Mouse (Mus musculus): Measurements from ENCODE around the gene Nup214. TPM values are rescaled to one million over a fixed set of nuclear protein-coding genes. Genes with fewer than 3 reads are reported as not detected.

Gene Nup214
- polyA plus RNA-seq, 1 experiment from 2014 or later = 70.9 TPM

GRCm38 (mm10) chr2:32094001-32094707, 119.9 kb downstream of the Nup214 start:
- Histone ChIP-seq H3K4me3 (ENCODE audit: low read depth, low read length) (no peak overlapping the region), H3K9me3 (ENCODE audit: control insufficient read depth, low read length) (no peaks in the 10 kb centered on the region), H3K36me3 (ENCODE audit: control insufficient read depth, insufficient read depth, low read length) (no peaks in the 10 kb centered on the region), H3K4me1 (replicated peaks; ENCODE audit: control insufficient read depth, insufficient read depth, low read length) (peaks cover 8% of the 10 kb centered on the region; the same call in 1 of the 2 replicates), H3K27me3 (replicated peaks; ENCODE audit: control insufficient read depth, insufficient read depth, low read length) (peaks cover 6% of the 10 kb centered on the region; the same call in 1 of the 2 replicates), H3K27ac (ENCODE audit: low read depth) (no peak overlapping the region), H3K4me2 (ENCODE audit: low read length) (no peak overlapping the region), H3K9ac (ENCODE audit: low read length) (no peak overlapping the region)
- ATAC-seq (replicated peaks; ENCODE audit: low FRiP score, low TSS enrichment, low read depth) = no peak
- 83% methylated on average over 7 of the region's 7 CpGs for WGBS
- DNase-seq (ENCODE audit: low spot score) = no peak

- WGBS = 56% methylated on average over 22 of the region's 22 CpGs
- Histone ChIP-seq H3K4me1 (replicated peaks; ENCODE audit: control insufficient read depth, insufficient read depth, low read length) (peaks cover 8% of the 10 kb centered on the region; the same call in 1 of the 2 replicates), H3K9me3 (ENCODE audit: control insufficient read depth, low read length) (no peaks in the 10 kb centered on the region), H3K4me3 (ENCODE audit: low read depth, low read length) (peak within 1 kb of the TSS; percentile 27), H3K27me3 (replicated peaks; ENCODE audit: control insufficient read depth, insufficient read depth, low read length) (no peaks in the 10 kb centered on the region), H3K9ac (ENCODE audit: low read length) (peak within 1 kb of the TSS; percentile 28), H3K36me3 (ENCODE audit: control insufficient read depth, insufficient read depth, low read length) (no peaks in the 10 kb centered on the region), H3K4me2 (ENCODE audit: low read length) (peak within 1 kb of the TSS; percentile 52), H3K27ac (ENCODE audit: low read depth) (no peak within 1 kb of the TSS)
- peak; percentile 73 for DNase-seq (ENCODE audit: low spot score)
- ATAC-seq (replicated peaks; ENCODE audit: low FRiP score, low TSS enrichment, low read depth) = 0 out of 2 replicates have a peak, but pooled peaks have one; percentile 17
Measured at GRCm38 (mm10) chr2:32095351-32096121, 121.3 kb downstream of the Nup214 start, which contains the start of gene Plpp7. Gene Plpp7 (plus strand): TSS chr2:32095528.

GRCm38 (mm10) chr2:32096122-32096420, 121.8 kb downstream of the Nup214 start:
- no peak for DNase-seq (ENCODE audit: low spot score)
- no peak for ATAC-seq (replicated peaks; ENCODE audit: low FRiP score, low TSS enrichment, low read depth)
- 80% methylated on average over 10 of the region's 10 CpGs for WGBS
- peak overlapping the region; percentile 28 for H3K9ac ChIP-seq (ENCODE audit: low read length)
- H3K4me3 ChIP-seq (ENCODE audit: low read depth, low read length) = peak overlapping the region; percentile 27
- H3K9me3 ChIP-seq (ENCODE audit: control insufficient read depth, low read length) = no peaks in the 10 kb centered on the region
- no peaks in the 10 kb centered on the region for H3K27me3 ChIP-seq (replicated peaks; ENCODE audit: control insufficient read depth, insufficient read depth, low read length)
- H3K4me2 ChIP-seq (ENCODE audit: low read length) = peak overlapping the region; percentile 52
- H3K36me3 ChIP-seq (ENCODE audit: control insufficient read depth, insufficient read depth, low read length) = no peaks in the 10 kb centered on the region
- H3K27ac ChIP-seq (ENCODE audit: low read depth) = no peak overlapping the region
- peaks cover 8% of the 10 kb centered on the region; the same call in 1 of the 2 replicates for H3K4me1 ChIP-seq (replicated peaks; ENCODE audit: control insufficient read depth, insufficient read depth, low read length)

- DNase-seq (ENCODE audit: low spot score) (no peak), ATAC-seq (replicated peaks; ENCODE audit: low FRiP score, low TSS enrichment, low read depth) (no peak)
- H3K27me3 ChIP-seq (replicated peaks; ENCODE audit: control insufficient read depth, insufficient read depth, low read length) = no peaks in the 10 kb centered on the region
- H3K4me3 ChIP-seq (ENCODE audit: low read depth, low read length) = no peak overlapping the region
- no peaks in the 10 kb centered on the region for H3K36me3 ChIP-seq (ENCODE audit: control insufficient read depth, insufficient read depth, low read length)
- H3K4me2 ChIP-seq (ENCODE audit: low read length) = no peak overlapping the region
- 47% methylated on average over 5 of the region's 5 CpGs for WGBS
- no peaks in the 10 kb centered on the region for H3K4me1 ChIP-seq (replicated peaks; ENCODE audit: control insufficient read depth, insufficient read depth, low read length)
- no peak overlapping the region for H3K27ac ChIP-seq (ENCODE audit: low read depth)
- H3K9ac ChIP-seq (ENCODE audit: low read length) = no peak overlapping the region; the same call in 1 of the 2 replicates
- H3K9me3 ChIP-seq (ENCODE audit: control insufficient read depth, low read length) = no peaks in the 10 kb centered on the region
Measured at GRCm38 (mm10) chr2:32102944-32103343, 128.7 kb downstream of the Nup214 start.

- Histone ChIP-seq H3K4me1 (replicated peaks; ENCODE audit: control insufficient read depth, insufficient read depth, low read length) (no peaks in the 10 kb centered on the region), H3K27me3 (replicated peaks; ENCODE audit: control insufficient read depth, insufficient read depth, low read length) (no peaks in the 10 kb centered on the region), H3K36me3 (ENCODE audit: control insufficient read depth, insufficient read depth, low read length) (no peaks in the 10 kb centered on the region), H3K9ac (ENCODE audit: low read length) (no peak overlapping the region), H3K9me3 (ENCODE audit: control insufficient read depth, low read length) (no peaks in the 10 kb centered on the region), H3K4me2 (ENCODE audit: low read length) (no peak overlapping the region), H3K4me3 (ENCODE audit: low read depth, low read length) (no peak overlapping the region), H3K27ac (ENCODE audit: low read depth) (no peak overlapping the region)
- DNase-seq (ENCODE audit: low spot score) (no peak), ATAC-seq (replicated peaks; ENCODE audit: low FRiP score, low TSS enrichment, low read depth) (no peak)
- 73% methylated on average over 7 of the region's 7 CpGs for WGBS
Measured at GRCm38 (mm10) chr2:32103557-32103956, 129.3 kb downstream of the Nup214 start.

Small RNA genes lying within 50 kb of the gene (microRNA-seq; reads per million reads assigned to microRNA genes)
- gene Mir7674 = 0.51 reads per million

Other genes starting within 250 kb of the Nup214 start
- 0.05 TPM in 1 of 2 replicates, not detected in the other for gene Qrfp, start 163.9 kb upstream of the Nup214 start, polyA plus RNA-seq (2014; fragmentation: Nextera tagmentation; extraction: Ambion mirVana)
- gene Fibcd1, start 128.4 kb upstream of the Nup214 start, polyA plus RNA-seq (2014; fragmentation: Nextera tagmentation; extraction: Ambion mirVana) = 0.43 and 0.46 TPM in 2 replicates
- gene Lamc3, start 87.1 kb upstream of the Nup214 start, polyA plus RNA-seq (2014; fragmentation: Nextera tagmentation; extraction: Ambion mirVana) = 0.22 and 0.35 TPM in 2 replicates
- gene Aif1l, start 24.3 kb upstream of the Nup214 start, polyA plus RNA-seq (2014; fragmentation: Nextera tagmentation; extraction: Ambion mirVana) = 20.2 and 25.2 TPM in 2 replicates
- gene Fam78a, start 110.4 kb downstream of the Nup214 start, polyA plus RNA-seq (2014; fragmentation: Nextera tagmentation; extraction: Ambion mirVana) = 1.5 and 1.7 TPM in 2 replicates
- gene Plpp7, start 121.1 kb downstream of the Nup214 start, polyA plus RNA-seq (2014; fragmentation: Nextera tagmentation; extraction: Ambion mirVana) = 4.2 and 4.8 TPM in 2 replicates
- gene Prrc2b, start 176.6 kb downstream of the Nup214 start, polyA plus RNA-seq (2014; fragmentation: Nextera tagmentation; extraction: Ambion mirVana) = 48.4 and 52.8 TPM in 2 replicates

Measured in intestine, embryonic 14.5 days (tissue).